Mouse (Mus musculus) lung, postnatal 4 days (tissue): ENCODE measurements at regions not wholly inside any gene's neighbourhood (a gene's known extent, or its start where the extent isn't known, plus 50 kb on each side); places are given as distances from the start of the nearest gene placed in this dataset.

ENCODE experiments used
- DNase-seq, 2 experiments: peaks; one replicate each; pipeline ENCODE4 v3.0.0; 2021

DNA sequence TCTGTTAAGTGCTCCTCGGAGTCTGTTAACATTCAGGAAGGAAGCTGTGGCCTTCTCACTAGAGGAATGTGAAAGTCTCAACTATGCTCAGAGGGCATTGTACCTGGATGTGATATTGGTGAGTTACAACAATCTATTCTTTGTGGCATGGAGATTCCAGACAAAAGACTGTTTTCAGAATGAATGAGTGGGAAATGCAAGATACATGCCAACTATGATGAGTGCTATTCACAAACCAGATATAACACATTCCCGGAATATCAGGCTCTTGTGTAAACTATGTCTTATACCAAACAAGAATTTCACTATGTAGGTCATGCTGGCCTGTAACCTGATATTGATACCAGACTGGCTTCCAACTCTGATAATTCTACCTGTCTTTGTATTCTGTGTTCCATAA is 279.4 kb upstream of the Cypt12 start:
- no peak for DNase-seq
